Mouse (Mus musculus): ENCODE data around the gene Calm3. TPM values are rescaled to one million over a fixed set of nuclear protein-coding genes. Genes with fewer than 3 reads are reported as not detected.

The Calm3 gene
- polyA plus RNA-seq, 1 experiment from 2014 or later, result 337 TPM

GRCm38 (mm10) chr7:16879796-16880547, 43.9 kb downstream of the Calm3 start:
- DNase-seq (ENCODE audit: low spot score), result peak; percentile 87
- H3K27me3 ChIP-seq (ENCODE audit: control insufficient read depth, insufficient read depth, low read length), result peaks cover 16% of the 10 kb centered on the region
- no peak overlapping the region for H3K9ac ChIP-seq (ENCODE audit: low read depth, low read length)
- no peaks in the 10 kb centered on the region for H3K9me3 ChIP-seq (ENCODE audit: control insufficient read depth, low read length)
- H3K4me1 ChIP-seq (replicated peaks; ENCODE audit: control insufficient read depth, insufficient read depth, low read length), result peaks cover 9% of the 10 kb centered on the region
- H3K4me2 ChIP-seq (replicated peaks; ENCODE audit: low read depth, low read length), result no peak overlapping the region
- peak; percentile 59 for ATAC-seq (ENCODE audit: low FRiP score)
- H3K4me3 ChIP-seq (ENCODE audit: low read depth, low read length), result no peak overlapping the region; the same call in 1 of the 2 replicates
- 0 out of 2 replicates have a peak, but pooled peaks cover 2% of the 10 kb centered on the region for H3K36me3 ChIP-seq (ENCODE audit: control insufficient read depth, insufficient read depth, low read length)
- WGBS, result 10% methylated on average over 9 of the region's 9 CpGs
- peak overlapping the region; percentile 88 for H3K27ac ChIP-seq (ENCODE audit: low read depth, low read length)

- no peak for DNase-seq (ENCODE audit: low spot score)
- WGBS, result 82% methylated on average over 3 of the region's 3 CpGs
- Histone ChIP-seq H3K27me3 (ENCODE audit: control insufficient read depth, insufficient read depth, low read length) (0 out of 2 replicates have a peak, but pooled peaks cover under 1% of the 10 kb centered on the region), H3K4me3 (ENCODE audit: low read depth, low read length) (no peak overlapping the region), H3K36me3 (ENCODE audit: control insufficient read depth, insufficient read depth, low read length) (no peaks in the 10 kb centered on the region), H3K4me2 (replicated peaks; ENCODE audit: low read depth, low read length) (no peak overlapping the region), H3K9ac (ENCODE audit: low read depth, low read length) (no peak overlapping the region), H3K27ac (ENCODE audit: low read depth, low read length) (no peak overlapping the region), H3K4me1 (replicated peaks; ENCODE audit: control insufficient read depth, insufficient read depth, low read length) (peaks cover 9% of the 10 kb centered on the region), H3K9me3 (ENCODE audit: control insufficient read depth, low read length) (no peaks in the 10 kb centered on the region)
- ATAC-seq (ENCODE audit: low FRiP score), result no peak
Measured at GRCm38 (mm10) chr7:16877717-16878116, 46.2 kb downstream of the Calm3 start.

DNA sequence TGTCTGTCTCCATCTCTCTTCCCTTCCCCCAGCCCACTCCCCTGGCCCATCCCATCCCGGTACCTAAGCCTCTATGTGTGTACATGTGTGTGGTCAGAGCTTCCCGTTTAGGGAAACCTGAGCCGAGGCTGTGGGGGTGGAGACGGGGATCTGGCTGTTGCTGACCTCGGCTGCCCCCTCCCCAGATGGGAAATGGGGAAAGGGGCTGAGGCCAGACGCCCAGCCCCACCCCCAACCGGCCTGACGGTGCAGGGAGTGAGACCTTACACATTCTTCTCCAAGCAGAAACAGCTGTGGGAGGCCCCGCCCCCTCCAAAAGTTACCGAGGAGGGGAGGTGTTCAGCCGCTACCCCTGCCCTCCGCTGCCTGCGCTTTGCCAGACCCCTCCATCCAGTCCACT, 47.3 kb downstream of the Calm3 start:
- Histone ChIP-seq H3K36me3 (ENCODE audit: control insufficient read depth, insufficient read depth, low read length) (no peaks in the 10 kb centered on the region), H3K4me1 (replicated peaks; ENCODE audit: control insufficient read depth, insufficient read depth, low read length) (peaks cover 9% of the 10 kb centered on the region), H3K9me3 (ENCODE audit: control insufficient read depth, low read length) (no peaks in the 10 kb centered on the region), H3K4me2 (replicated peaks; ENCODE audit: low read depth, low read length) (peak overlapping the region; percentile 89), H3K4me3 (ENCODE audit: low read depth, low read length) (peak overlapping the region; percentile 85), H3K27me3 (ENCODE audit: control insufficient read depth, insufficient read depth, low read length) (no peaks in the 10 kb centered on the region), H3K9ac (ENCODE audit: low read depth, low read length) (peak overlapping the region; percentile 79), H3K27ac (ENCODE audit: low read depth, low read length) (peak overlapping the region; percentile 65; the same call in 1 of the 2 replicates)
- WGBS, result under 1% methylated on average over 13 of the region's 13 CpGs
- ATAC-seq (ENCODE audit: low FRiP score) (no peak), DNase-seq (ENCODE audit: low spot score) (peak; percentile 78)

DNA sequence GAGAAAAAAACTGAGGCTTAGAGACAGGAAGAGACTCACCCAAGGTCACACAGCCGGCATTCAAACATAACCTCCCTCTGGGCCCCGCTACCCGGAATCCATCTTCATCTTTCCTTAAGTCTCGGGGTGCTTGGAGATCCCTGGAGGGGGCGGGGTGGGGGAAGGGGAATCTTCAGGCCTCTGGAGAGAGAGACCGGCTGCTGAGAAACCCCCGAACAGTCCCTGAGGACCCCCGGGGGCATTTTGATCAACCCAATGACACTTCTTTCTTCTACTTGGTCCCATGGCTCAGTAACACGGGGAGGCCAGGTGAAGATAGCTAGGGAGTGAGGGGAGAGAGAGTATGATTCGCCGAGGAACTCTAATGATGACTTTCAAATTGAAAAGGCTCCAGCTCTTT, 47.9 kb downstream of the Calm3 start:
- 10% methylated on average over 11 of the region's 11 CpGs for WGBS
- no peaks in the 10 kb centered on the region for H3K27me3 ChIP-seq (ENCODE audit: control insufficient read depth, insufficient read depth, low read length)
- peak overlapping the region; percentile 79 for H3K9ac ChIP-seq (ENCODE audit: low read depth, low read length)
- H3K4me3 ChIP-seq (ENCODE audit: low read depth, low read length), result peak overlapping the region; percentile 85
- H3K36me3 ChIP-seq (ENCODE audit: control insufficient read depth, insufficient read depth, low read length), result 0 out of 2 replicates have a peak, but pooled peaks cover 2% of the 10 kb centered on the region
- peak overlapping the region; percentile 89 for H3K4me2 ChIP-seq (replicated peaks; ENCODE audit: low read depth, low read length)
- ATAC-seq (ENCODE audit: low FRiP score) (no peak), DNase-seq (ENCODE audit: low spot score) (no peak)
- H3K27ac ChIP-seq (ENCODE audit: low read depth, low read length), result peak overlapping the region; percentile 56; the same call in 1 of the 2 replicates
- H3K9me3 ChIP-seq (ENCODE audit: control insufficient read depth, low read length), result no peaks in the 10 kb centered on the region
- peaks cover 9% of the 10 kb centered on the region for H3K4me1 ChIP-seq (replicated peaks; ENCODE audit: control insufficient read depth, insufficient read depth, low read length)

DNA sequence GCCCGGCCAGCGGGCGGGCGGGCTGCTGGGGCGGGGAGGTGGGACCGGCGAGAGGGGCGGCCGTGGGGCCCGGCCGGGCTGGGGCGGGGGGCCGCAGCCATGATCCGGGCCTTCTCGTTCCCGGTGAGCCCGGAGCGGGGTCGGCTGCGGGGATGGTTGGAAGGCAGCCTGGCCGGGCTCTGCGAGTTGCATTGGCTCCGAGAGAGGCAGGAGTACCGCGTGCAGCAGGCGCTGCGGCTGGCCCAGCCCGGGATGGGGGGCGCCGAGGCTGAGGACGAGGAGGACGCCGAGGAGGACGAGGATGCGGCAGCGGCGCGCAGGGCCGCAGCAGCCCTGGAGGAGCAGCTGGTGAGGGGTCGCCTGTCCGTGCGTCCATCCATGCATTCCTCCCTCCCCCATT, 48.6 kb downstream of the Calm3 start:
- H3K4me2 ChIP-seq (replicated peaks; ENCODE audit: low read depth, low read length), result peak overlapping the region; percentile 89
- H3K4me3 ChIP-seq (ENCODE audit: low read depth, low read length), result peak overlapping the region; percentile 85
- peaks cover 6% of the 10 kb centered on the region for H3K4me1 ChIP-seq (replicated peaks; ENCODE audit: control insufficient read depth, insufficient read depth, low read length)
- H3K27ac ChIP-seq (ENCODE audit: low read depth, low read length), result peak overlapping the region; percentile 78
- 0 out of 2 replicates have a peak, but pooled peaks cover 2% of the 10 kb centered on the region for H3K36me3 ChIP-seq (ENCODE audit: control insufficient read depth, insufficient read depth, low read length)
- H3K9ac ChIP-seq (ENCODE audit: low read depth, low read length), result peak overlapping the region; percentile 79
- no peaks in the 10 kb centered on the region for H3K9me3 ChIP-seq (ENCODE audit: control insufficient read depth, low read length)
- no peaks in the 10 kb centered on the region for H3K27me3 ChIP-seq (ENCODE audit: control insufficient read depth, insufficient read depth, low read length)
- ATAC-seq (ENCODE audit: low FRiP score) (no peak), DNase-seq (ENCODE audit: low spot score) (no peak)
- WGBS, result under 1% methylated on average over 27 of the region's 42 CpGs

DNA sequence AGATGAGACGGTGACA, 48.8 kb downstream of the Calm3 start, which contains the start of gene Dact3:
TSS of gene Dact3 (plus strand) at position 8 of the 16 bp plus-strand sequence.
- Histone ChIP-seq H3K9me3 (ENCODE audit: control insufficient read depth, low read length) (no peaks in the 10 kb centered on the region), H3K36me3 (ENCODE audit: control insufficient read depth, insufficient read depth, low read length) (0 out of 2 replicates have a peak, but pooled peaks cover 2% of the 10 kb centered on the region), H3K4me2 (replicated peaks; ENCODE audit: low read depth, low read length) (peak within 1 kb of the TSS; percentile 89), H3K4me1 (replicated peaks; ENCODE audit: control insufficient read depth, insufficient read depth, low read length) (peaks cover 6% of the 10 kb centered on the region), H3K4me3 (ENCODE audit: low read depth, low read length) (peak within 1 kb of the TSS; percentile 85), H3K9ac (ENCODE audit: low read depth, low read length) (peak within 1 kb of the TSS; percentile 79), H3K27me3 (ENCODE audit: control insufficient read depth, insufficient read depth, low read length) (no peaks in the 10 kb centered on the region), H3K27ac (ENCODE audit: low read depth, low read length) (peak within 1 kb of the TSS; percentile 87)
- no CpG with 5 or more reads among the region's 1 CpGs for WGBS
- no peak for ATAC-seq (ENCODE audit: low FRiP score)
- DNase-seq (ENCODE audit: low spot score), result no peak

GRCm38 (mm10) chr7:16874756-16875309, 49.1 kb downstream of the Calm3 start:
- ATAC-seq (ENCODE audit: low FRiP score) (peak; percentile 97), DNase-seq (ENCODE audit: low spot score) (peak; percentile 100)
- Histone ChIP-seq H3K27ac (ENCODE audit: low read depth, low read length) (peak overlapping the region; percentile 87), H3K9me3 (ENCODE audit: control insufficient read depth, low read length) (no peaks in the 10 kb centered on the region), H3K36me3 (ENCODE audit: control insufficient read depth, insufficient read depth, low read length) (0 out of 2 replicates have a peak, but pooled peaks cover 2% of the 10 kb centered on the region), H3K4me1 (replicated peaks; ENCODE audit: control insufficient read depth, insufficient read depth, low read length) (peaks cover 6% of the 10 kb centered on the region), H3K4me3 (ENCODE audit: low read depth, low read length) (peak overlapping the region; percentile 85), H3K4me2 (replicated peaks; ENCODE audit: low read depth, low read length) (peak overlapping the region; percentile 89), H3K9ac (ENCODE audit: low read depth, low read length) (no peak overlapping the region; the same call in 1 of the 2 replicates), H3K27me3 (ENCODE audit: control insufficient read depth, insufficient read depth, low read length) (no peaks in the 10 kb centered on the region)
- WGBS, result under 1% methylated on average over 28 of the region's 33 CpGs

- ATAC-seq (ENCODE audit: low FRiP score) (0 out of 2 replicates have a peak, but pooled peaks have one; percentile 10), DNase-seq (ENCODE audit: low spot score) (peak; percentile 81)
- Histone ChIP-seq H3K9ac (ENCODE audit: low read depth, low read length) (0 out of 2 replicates have a peak overlapping the region, but pooled peaks have one; percentile 34), H3K4me2 (replicated peaks; ENCODE audit: low read depth, low read length) (peak overlapping the region; percentile 36), H3K27ac (ENCODE audit: low read depth, low read length) (peak overlapping the region; percentile 87), H3K27me3 (ENCODE audit: control insufficient read depth, insufficient read depth, low read length) (no peaks in the 10 kb centered on the region), H3K4me3 (ENCODE audit: low read depth, low read length) (peak overlapping the region; percentile 21; the same call in 1 of the 2 replicates), H3K9me3 (ENCODE audit: control insufficient read depth, low read length) (no peaks in the 10 kb centered on the region), H3K36me3 (ENCODE audit: control insufficient read depth, insufficient read depth, low read length) (0 out of 2 replicates have a peak, but pooled peaks cover 2% of the 10 kb centered on the region), H3K4me1 (replicated peaks; ENCODE audit: control insufficient read depth, insufficient read depth, low read length) (peaks cover 6% of the 10 kb centered on the region)
- 5% methylated on average over 17 of the region's 17 CpGs for WGBS
Measured at GRCm38 (mm10) chr7:16874190-16874589, 49.7 kb downstream of the Calm3 start.

DNA sequence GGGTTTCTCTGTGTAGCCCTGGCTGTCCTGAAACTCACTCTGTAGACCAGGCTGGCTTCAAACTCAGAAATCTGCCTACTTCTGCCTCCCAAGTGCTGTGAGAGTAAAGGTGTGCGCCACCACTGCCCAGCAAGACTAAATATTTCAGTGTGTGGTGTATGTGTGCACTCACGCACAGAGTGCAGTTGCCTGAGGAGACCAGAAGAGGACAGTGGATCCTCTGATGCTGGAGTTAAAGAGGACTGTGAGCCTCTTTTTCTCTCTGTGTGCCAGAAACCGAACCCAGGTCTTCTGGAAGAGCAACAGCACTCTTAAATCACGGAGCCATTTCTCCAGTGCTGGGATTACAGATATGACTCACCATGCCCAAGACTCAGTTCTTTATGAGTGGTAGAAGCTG, 50.5 kb downstream of the Calm3 start:
- no peak overlapping the region for H3K4me3 ChIP-seq (ENCODE audit: low read depth, low read length)
- 0 out of 2 replicates have a peak, but pooled peaks cover 2% of the 10 kb centered on the region for H3K36me3 ChIP-seq (ENCODE audit: control insufficient read depth, insufficient read depth, low read length)
- ATAC-seq (ENCODE audit: low FRiP score), result no peak
- no peak overlapping the region for H3K9ac ChIP-seq (ENCODE audit: low read depth, low read length)
- no peak overlapping the region for H3K4me2 ChIP-seq (replicated peaks; ENCODE audit: low read depth, low read length)
- no peaks in the 10 kb centered on the region for H3K27me3 ChIP-seq (ENCODE audit: control insufficient read depth, insufficient read depth, low read length)
- WGBS, result 95% methylated on average over 4 of the region's 4 CpGs
- no peak for DNase-seq (ENCODE audit: low spot score)
- H3K4me1 ChIP-seq (replicated peaks; ENCODE audit: control insufficient read depth, insufficient read depth, low read length), result peaks cover 6% of the 10 kb centered on the region
- H3K27ac ChIP-seq (ENCODE audit: low read depth, low read length), result no peak overlapping the region
- no peaks in the 10 kb centered on the region for H3K9me3 ChIP-seq (ENCODE audit: control insufficient read depth, low read length)
